ENCODE assay signal across 7 mouse cellular contexts in the genomic region with DNA sequence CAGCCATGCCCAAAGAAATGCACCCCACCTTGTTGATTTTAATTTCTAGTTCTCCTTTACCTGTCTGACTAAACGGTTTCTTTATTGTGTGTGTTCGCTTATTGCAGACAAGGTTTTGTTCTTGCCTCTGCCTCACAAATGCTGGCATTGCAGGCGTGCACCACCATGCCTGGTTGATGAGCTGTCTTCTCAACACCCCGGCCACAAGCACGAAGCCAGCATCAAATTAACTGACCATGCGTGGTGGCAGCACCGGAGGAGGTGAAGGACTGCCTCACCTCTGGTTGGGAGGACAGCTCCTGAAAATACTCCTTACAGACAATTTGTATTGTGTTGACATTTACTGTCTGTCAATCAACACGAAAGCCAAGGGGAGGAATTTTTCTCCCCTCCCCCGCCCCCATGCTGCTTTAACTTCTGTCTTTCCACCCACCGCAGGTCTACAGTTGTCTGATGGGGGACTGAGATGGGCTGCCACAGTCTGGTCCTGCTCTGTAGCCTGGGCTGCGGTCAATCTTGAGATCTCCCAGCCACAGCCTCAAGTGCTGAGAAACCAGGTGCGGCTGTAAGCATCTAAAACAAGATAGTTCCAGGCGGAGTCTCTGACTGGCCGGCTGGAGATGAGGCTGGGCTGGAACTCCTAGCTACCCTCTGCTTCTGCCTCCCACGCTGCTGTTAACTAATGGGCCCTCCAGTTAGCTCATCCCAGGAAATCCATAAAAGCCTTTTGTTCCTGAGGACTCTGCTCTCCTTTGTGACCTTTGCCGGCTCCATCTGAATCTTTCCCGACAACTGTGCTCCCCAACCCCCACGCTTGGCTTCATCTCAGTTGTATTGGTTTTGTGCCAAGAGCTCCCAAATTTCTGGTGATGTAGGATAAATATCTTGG. TPM values are rescaled to one million over a fixed set of nuclear protein-coding genes. Genes with fewer than 3 reads are reported as not detected.
DNase-seq lines count a peak whose midpoint lies in the region; ATAC-seq lines count a peak whose summit lies in the region.

A gene (minus strand): TSS at position 538 of the 889 bp plus-strand sequence.

- no peak within 1 kb of the TSS; the same call in 1 of the 2 replicates for H3K4me2 ChIP-seq in embryonic facial prominence, embryonic 11.5 days (ENCODE audit: low read depth, low read length)
- H3K4me2 ChIP-seq in heart, embryonic 11.5 days = peak within 1 kb of the TSS; percentile 79
- H3K4me2 ChIP-seq in midbrain, embryonic 13.5 days (replicated peaks) = peak within 1 kb of the TSS; percentile 77

- peak within 1 kb of the TSS; percentile 5 for H3K9ac ChIP-seq in embryonic facial prominence, embryonic 11.5 days (replicated peaks; ENCODE audit: low read length)
- peak within 1 kb of the TSS; percentile 16; the same call in 1 of the 2 replicates for H3K9ac ChIP-seq in heart, embryonic 11.5 days (ENCODE audit: low read depth, low read length)
- H3K9ac ChIP-seq in midbrain, embryonic 13.5 days (replicated peaks) = peak within 1 kb of the TSS; percentile 98

- 39% methylated on average over 18 of the region's 18 CpGs for WGBS in embryonic facial prominence, embryonic 11.5 days
- 44% methylated on average over 18 of the region's 18 CpGs for WGBS in heart, embryonic 11.5 days (ENCODE audit: insufficient replicate concordance)
- WGBS in midbrain, embryonic 13.5 days = 50% methylated on average over 18 of the region's 18 CpGs

- H3K36me3 ChIP-seq in embryonic facial prominence, embryonic 11.5 days (replicated peaks; ENCODE audit: control insufficient read depth, insufficient read depth, low read depth, low read length) = peaks cover 7% of the 10 kb centered on the region
- H3K36me3 ChIP-seq in heart, embryonic 11.5 days (ENCODE audit: control insufficient read depth, insufficient read depth, low read length) = peaks cover 17% of the 10 kb centered on the region
- H3K36me3 ChIP-seq in midbrain, embryonic 13.5 days = peaks cover 25% of the 10 kb centered on the region

- no peaks in the 10 kb centered on the region for H3K27me3 ChIP-seq in embryonic facial prominence, embryonic 11.5 days (ENCODE audit: control insufficient read depth, insufficient read depth, low read length)
- H3K27me3 ChIP-seq in heart, embryonic 11.5 days (ENCODE audit: control insufficient read depth, insufficient read depth, low read length) = no peaks in the 10 kb centered on the region
- H3K27me3 ChIP-seq in midbrain, embryonic 13.5 days = no peaks in the 10 kb centered on the region

- no peaks in the 10 kb centered on the region for H3K4me1 ChIP-seq in embryonic facial prominence, embryonic 11.5 days (ENCODE audit: control insufficient read depth, insufficient read depth, low read length)
- H3K4me1 ChIP-seq in heart, embryonic 11.5 days (ENCODE audit: control insufficient read depth, insufficient read depth, low read length) = peaks cover 20% of the 10 kb centered on the region
- peaks cover 35% of the 10 kb centered on the region for H3K4me1 ChIP-seq in midbrain, embryonic 13.5 days (replicated peaks)

- H3K27ac ChIP-seq in embryonic facial prominence, embryonic 11.5 days (replicated peaks; ENCODE audit: low read depth, low read length) = peak within 1 kb of the TSS; percentile 86
- H3K27ac ChIP-seq in heart, embryonic 11.5 days (ENCODE audit: low read depth, low read length) = peak within 1 kb of the TSS; percentile 85; the same call in 1 of the 2 replicates
- H3K27ac ChIP-seq in midbrain, embryonic 13.5 days = peak within 1 kb of the TSS; percentile 90

- H3K4me3 ChIP-seq in embryonic facial prominence, embryonic 11.5 days (ENCODE audit: low read depth, low read length) = peak within 1 kb of the TSS; percentile 88; the same call in 1 of the 2 replicates
- H3K4me3 ChIP-seq in heart, embryonic 11.5 days (ENCODE audit: low read depth, low read length) = peak within 1 kb of the TSS; percentile 95
- H3K4me3 ChIP-seq in midbrain, embryonic 13.5 days (replicated peaks) = peak within 1 kb of the TSS; percentile 82

- no peak for ATAC-seq in embryonic facial prominence, embryonic 11.5 days (replicated peaks; ENCODE audit: insufficient number of reproducible peaks, low FRiP score, low TSS enrichment, low read depth)
- ATAC-seq in heart, embryonic 11.5 days (replicated peaks; ENCODE audit: insufficient number of reproducible peaks, low FRiP score, low TSS enrichment) = no peak
- ATAC-seq in midbrain, embryonic 13.5 days = no peak

- no peak for DNase-seq in urinary bladder, adult 2 months (ENCODE audit: low spot score)
- no peak for DNase-seq in urinary bladder, postnatal 14 days (ENCODE audit: low spot score)
- no peak for DNase-seq in embryonic facial prominence, embryonic 11.5 days (ENCODE audit: low spot score)
- no peak for DNase-seq in layer of hippocampus, postnatal 25 days (ENCODE audit: extremely low spot score in 1 of 2, low spot score in 1 of 2)
- DNase-seq in frontal cortex, postnatal 10 days (ENCODE audit: low spot score in 2 of 2) = no peak

- no peaks in the 10 kb centered on the region for H3K9me3 ChIP-seq in embryonic facial prominence, embryonic 11.5 days (replicated peaks; ENCODE audit: control insufficient read depth, low read length)
- no peaks in the 10 kb centered on the region for H3K9me3 ChIP-seq in heart, embryonic 11.5 days (replicated peaks; ENCODE audit: control insufficient read depth, low read length)
- H3K9me3 ChIP-seq in midbrain, embryonic 13.5 days = no peaks in the 10 kb centered on the region

RNA-seq across cellular contexts. Expression of the gene that starts here (rescaled TPM):
- 1,256 and 1,277 TPM in 2 replicates for polyA plus RNA-seq in urinary bladder, adult 2 months (2012; rRNA removed)
- polyA plus RNA-seq in embryonic facial prominence, embryonic 11.5 days (2014; fragmentation: Nextera tagmentation; extraction: Ambion mirVana) = 919 and 920 TPM in 2 replicates
- 659 and 724 TPM in 2 replicates for polyA plus RNA-seq in heart, embryonic 11.5 days (2014; fragmentation: Nextera tagmentation; extraction: Ambion mirVana)
- total RNA-seq in layer of hippocampus, postnatal 25 days (2021) = 100 to 1,000 TPM; 437 to 494 TPM
- 570 and 610 TPM in 2 replicates for polyA plus RNA-seq in midbrain, embryonic 13.5 days (2015; fragmentation: Nextera tagmentation; extraction: Ambion mirVana)

Comparison
In these comparisons a context has a peak if more than half of its experiments do, and no peak if none do; other contexts are left out.
1. H3K9ac ChIP-seq: peak in every context shown above with its lines; median percentile 98 in midbrain, embryonic 13.5 days; 16 in heart, embryonic 11.5 days; 5 in embryonic facial prominence, embryonic 11.5 days.